Mouse (Mus musculus) stomach, postnatal 0 days (tissue): ENCODE measurements at regions not wholly inside any gene's neighbourhood (a gene's known extent, or its start where the extent isn't known, plus 50 kb on each side); places are given as distances from the start of the nearest gene placed in this dataset.

ENCODE experiments used
- CTCF ChIP-seq: IDR thresholded peaks from 2 replicates; pipeline ENCODE4 v1.5.1; 2016; ENCODE audit warnings: antibody characterized with exemption, low read depth, mild to moderate bottlenecking, moderate library complexity
- EP300 ChIP-seq: optimal IDR thresholded peaks from 2 replicates; pipeline ENCODE3; 2016; ENCODE audit warnings: antibody characterized with exemption

GRCm38 (mm10) chr13:99094221-99094620, 90.4 kb upstream of the Zfp366 start:
- no peak for TF ChIP-seq CTCF
- TF ChIP-seq EP300 = no peak
